Mouse (Mus musculus): ENCODE measurements around the gene Slc6a15.

GRCm38 (mm10) chr10:103369081-103369420 is 1.5 kb downstream of the Slc6a15 start:
- TF ChIP-seq CTCF (IDR thresholded peaks at IDR 0.05; ENCODE audit: extremely low read depth, insufficient read depth, insufficient read length, insufficient replicate concordance) (no peak), POLR2A (IDR thresholded peaks at IDR 0.05; ENCODE audit: low read depth, low read length) (no peak)
